Mouse (Mus musculus) frontal cortex, adult 2 months (tissue): ENCODE results near the gene Pip5k1a. TPM values are rescaled to one million over a fixed set of nuclear protein-coding genes. Genes with fewer than 3 reads are reported as not detected.
A peak's percentile ranks its signal among the peaks of the same experiment; 100 is the strongest.
"Not testable (repeated sequence)": the region's sequence is repeated elsewhere in the genome, so short reads cannot be mapped to it uniquely, and the experiment has no call there.

Experiments used
- DNase-seq, 2 experiments: peaks; one replicate each; pipeline ENCODE4 v3.0.0; 2022; ENCODE audit warnings: low spot score in 1 of 2; ENCODE audit errors: extremely low spot score in 1 of 2
- polyA plus RNA-seq: library from polyadenylated mRNA; depleted of rRNA; stranded (reverse); fragments of >200 nt; gene quantifications from 2 replicates; pipeline ENCODE4 v1.2.3, GENCODE M21; 2012; rRNA removed

Pip5k1a gene
- polyA plus RNA-seq: 41.6 and 42.0 TPM in 2 replicates

DNA sequence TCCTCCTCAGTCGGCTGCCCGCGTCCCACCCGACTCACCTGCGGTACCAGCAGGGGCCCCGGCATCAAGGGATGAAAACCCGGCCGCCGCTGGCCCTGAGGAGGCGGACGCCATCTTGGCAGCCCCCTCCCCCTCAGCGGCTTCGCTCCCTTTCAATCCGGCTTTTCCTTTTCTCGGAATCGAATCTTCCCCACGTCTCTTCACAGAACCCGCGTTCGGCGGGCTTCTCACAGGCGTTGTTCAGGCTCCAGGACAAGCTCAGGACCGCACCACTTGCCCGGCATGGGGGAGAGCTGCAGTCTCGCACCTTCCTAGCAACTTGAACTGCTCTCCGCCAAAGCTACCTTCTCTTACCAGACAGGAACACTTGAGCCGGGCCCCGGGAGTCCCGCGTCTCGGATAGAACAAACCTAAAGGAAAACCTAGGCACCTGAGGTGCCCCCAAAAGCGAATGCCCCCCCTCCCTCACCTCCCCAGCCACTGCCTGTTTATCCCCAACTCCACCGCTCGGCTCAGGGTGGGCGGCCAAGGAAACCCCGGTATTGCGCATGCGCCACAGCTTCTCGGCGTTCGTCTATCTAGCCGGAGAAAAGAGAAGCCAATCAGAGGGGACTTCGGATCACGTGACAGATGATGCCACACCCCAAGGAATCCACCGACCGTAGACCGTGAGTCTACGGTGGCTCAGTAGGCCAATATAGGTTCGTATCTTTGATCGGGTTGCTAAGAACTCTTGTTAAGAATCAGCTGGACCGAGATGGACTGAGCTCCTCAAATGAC, at the start of gene Pip5k1a:
Pip5k1a (minus strand) TSS at position 593 of the 780 bp plus-strand sequence.
- peak; percentile 95 to 99 for DNase-seq

DNA sequence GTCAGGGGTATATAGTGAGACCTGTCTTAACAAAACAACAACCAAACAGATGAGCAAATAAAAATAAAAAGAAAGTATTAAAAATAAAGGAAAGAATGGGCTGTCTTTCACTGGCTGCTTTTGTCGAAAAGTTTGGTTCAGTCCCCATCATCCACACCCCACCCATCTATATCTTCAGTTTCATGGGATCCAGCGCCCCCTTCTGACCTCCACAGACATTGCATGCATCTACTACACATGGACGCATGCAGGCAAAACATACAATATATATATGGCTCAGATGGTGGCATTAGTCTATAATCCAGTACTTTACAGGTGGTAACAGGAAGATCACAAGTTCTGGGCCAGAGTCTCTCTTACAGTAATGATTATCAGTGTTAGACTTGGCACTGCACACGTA, 47.1 kb upstream of the Pip5k1a start:
- peak in 1 of 2 experiments; percentile 56 for DNase-seq

DNA sequence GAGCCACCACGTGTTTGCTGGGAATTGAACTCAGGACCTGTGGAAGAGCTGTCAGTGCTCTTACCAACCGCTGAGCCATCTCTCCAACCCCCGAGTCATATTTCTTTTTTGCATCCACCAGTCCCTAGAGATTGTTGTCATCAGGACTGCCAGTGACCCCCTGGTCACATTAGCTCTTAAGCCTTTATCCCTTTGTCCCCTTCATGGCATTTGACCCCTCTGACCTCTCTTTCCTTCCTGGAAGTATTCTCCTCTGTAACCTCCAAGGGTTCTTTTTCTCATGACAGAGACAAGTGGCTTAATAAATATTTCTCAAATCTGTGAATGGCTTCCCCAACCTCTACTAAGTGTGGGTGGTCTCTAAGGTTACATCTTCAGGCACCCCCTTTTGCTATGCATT, 41.2 kb upstream of the Pip5k1a start:
- DNase-seq: no peak

DNA sequence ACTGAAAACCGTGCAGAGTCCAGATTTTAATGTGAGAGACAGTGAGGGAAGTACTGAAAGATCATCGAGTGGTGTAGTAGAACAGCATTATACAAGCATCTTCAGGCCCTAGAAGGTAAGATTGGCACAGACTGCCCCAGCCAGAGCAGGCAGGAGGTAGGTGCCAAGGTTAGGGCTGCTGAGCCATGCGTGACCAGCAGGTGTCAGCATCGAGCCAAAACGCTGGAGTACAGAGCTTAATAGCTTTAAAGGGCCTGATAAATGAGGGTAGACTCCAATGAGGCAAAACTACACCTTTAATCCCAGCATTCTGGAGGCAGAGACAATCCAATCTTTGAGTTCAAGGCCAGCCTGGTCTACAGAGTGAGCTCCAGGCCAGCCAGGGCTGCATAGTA, 35.9 kb upstream of the Pip5k1a start:
- DNase-seq: peak; percentile 58 to 94

DNA sequence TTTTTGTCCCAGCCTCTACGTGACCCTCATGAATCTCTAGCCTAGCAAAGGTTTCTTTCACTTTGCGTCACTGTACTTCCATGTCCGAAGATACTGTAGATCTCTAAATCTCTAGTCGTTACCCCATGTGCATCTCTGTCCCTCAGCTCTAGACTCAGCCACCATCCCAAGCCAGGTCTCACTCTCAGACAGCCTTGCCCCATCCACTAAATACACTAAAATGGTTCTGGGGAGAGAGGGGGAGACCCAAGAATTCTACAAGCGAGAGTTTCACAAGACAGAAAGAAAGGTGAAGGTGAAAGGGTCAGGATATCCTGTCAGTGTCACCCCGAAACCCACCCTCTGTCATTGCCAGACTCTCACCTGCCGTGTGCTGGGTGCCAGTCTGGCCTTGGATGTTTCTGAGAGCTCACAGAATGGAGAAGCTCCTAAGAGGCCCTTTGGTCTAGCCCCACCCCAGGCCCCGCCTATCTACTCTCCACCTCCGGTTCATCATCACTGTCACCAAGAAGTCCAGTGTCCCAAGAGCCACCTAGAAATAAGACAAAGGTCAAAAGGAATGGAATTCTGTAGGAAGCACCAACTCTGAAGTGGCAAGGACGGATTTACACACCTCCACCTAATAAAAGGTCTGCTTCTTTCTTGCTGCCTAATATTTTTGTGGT, 35.4 kb upstream of the Pip5k1a start, which contains the start of gene Tnfaip8l2:
Tnfaip8l2 (minus strand) TSS at position 409 of the 665 bp plus-strand sequence.
- peak in 1 of 2 experiments; percentile 22 for DNase-seq

DNA sequence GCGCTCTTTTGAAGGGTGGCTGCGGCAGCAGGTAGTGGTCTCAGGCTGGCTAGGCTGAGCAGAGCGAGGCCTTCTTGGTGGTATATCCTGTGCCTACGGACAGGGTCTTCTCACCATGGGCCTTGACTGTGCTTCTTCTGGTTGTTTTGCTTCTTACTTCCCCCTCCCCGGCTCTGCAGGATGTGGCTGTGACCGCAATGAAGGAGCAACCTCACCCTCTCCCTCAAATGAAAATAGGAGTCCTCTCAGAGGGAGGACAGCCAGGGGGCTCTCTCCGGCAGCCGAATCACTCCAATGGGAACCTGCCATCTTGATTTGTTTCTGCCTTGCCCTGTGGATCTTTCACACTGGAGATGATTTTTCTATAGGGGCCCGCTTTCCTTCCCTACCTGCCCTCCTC, 34.7 kb upstream of the Pip5k1a start:
- DNase-seq: peak in 1 of 2 experiments; percentile 16

DNA sequence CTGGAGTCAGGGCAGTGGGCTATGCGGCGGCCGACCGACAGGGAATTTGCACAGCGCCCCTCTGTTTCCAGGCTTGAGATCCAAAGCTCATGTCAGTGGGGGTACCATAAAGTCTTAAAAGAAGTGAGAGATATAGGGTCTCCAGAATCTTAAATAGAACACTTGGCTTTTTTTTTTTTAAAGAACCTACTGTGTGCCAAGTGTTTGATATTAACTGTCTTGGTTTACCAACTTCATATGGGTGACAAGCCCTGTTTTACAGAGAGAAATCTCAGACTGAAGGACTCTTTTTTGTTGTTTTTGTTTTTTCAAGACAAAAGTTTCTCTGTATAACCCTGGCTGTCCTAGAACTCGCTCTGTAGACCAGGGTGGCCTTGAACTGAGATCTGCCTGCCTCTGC, 34.1 kb upstream of the Pip5k1a start:
- no peak for DNase-seq

DNA sequence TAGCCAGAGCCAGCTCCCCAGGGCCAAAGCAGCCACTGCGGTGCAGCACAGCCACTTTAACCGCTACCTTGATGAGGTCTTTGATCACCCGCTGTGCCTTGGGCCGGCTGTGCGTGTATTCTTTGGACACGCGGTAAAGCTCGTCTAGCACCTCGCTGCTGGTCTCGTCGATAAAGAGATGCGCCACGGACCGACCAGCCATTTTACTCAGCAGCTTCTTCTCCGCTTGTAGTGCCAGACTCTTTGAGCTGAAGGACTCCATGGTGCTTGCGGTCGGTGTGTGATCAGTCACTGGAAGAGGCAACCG, 33.5 kb upstream of the Pip5k1a start:
- no peak for DNase-seq

DNA sequence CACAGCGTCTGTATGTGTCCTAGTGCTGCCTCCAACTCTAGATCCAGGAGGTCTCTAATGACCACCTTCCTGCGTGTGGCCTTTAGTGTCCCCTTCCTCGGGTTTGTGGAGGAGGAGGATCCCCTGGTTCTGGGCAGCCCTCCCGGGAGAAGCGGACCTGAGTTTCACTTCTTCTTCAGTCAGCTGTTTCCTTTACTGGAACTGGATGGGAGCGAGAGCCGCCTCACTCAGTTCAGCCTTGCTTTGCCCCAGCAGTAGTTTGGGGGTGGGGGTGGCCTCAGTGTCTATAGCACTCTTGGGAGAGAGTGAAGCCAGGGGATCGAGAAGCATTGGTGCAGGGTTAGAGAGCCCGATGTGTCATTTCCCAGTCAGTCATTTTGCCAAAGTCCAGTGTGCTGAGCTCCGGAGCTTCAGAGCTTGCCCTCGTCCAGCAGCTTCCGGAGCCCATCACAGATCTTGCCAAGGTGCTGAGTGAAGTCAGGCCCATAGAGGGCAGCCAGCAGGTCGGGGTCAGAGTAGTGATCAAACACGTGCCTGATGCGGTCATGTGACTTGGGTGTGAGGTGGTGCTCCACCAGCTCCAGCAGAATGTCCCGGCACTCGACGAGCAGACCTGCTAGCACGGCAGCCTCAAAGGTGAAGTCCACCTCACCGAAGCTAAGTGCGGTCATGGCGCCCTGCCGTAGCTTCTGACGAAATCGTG, 33.0 kb upstream of the Pip5k1a start:
- DNase-seq: peak in 1 of 2 experiments; percentile 9

DNA sequence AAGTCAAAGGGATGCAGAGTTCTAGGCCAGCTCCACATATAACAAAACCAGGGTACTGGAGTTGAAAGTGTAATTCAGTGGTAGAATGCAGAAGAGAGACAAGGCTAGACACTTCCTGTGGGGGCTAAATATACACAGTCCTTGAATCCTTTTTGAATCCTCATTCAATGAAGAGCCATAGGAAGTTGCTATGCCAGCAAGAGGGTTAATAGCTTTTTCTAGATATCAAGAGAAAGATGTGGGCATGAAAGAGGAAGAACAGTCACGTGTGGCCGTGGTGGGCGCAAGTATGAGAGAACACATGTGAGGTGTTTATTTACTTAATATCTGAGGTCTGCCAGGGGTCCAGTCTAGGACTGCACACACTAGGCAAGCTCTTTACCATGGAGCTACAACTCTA, 29.6 kb upstream of the Pip5k1a start:
- no peak for DNase-seq

DNA sequence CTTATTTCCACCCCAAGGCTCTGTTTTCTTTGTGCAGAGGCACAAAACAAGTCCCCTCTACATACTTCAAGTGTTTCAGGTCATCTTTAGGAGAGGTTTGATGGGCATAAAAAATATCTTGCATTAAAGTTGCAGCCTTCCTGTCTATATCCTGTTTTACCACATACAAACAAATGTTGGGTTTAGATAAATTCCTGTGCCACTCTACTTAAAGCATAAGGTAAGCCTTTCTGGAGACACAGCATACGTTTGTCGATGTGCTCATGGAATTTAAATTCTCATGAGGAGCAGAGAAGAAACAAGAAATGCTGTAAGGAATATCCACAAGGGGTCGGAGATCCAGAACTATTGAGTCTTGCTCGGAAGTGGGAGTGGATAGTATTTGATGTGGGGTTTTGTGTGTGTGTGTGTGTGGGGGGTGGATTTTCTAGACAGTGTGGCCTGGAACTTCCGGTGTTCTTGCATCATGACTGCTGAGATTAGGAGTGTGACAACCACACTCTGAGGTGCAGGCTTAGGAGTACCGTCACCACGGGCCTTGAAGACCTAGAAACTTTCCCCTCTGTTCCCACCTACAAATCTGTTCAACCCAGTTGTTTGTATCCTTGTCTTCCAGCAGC, 28.8 kb upstream of the Pip5k1a start:
- DNase-seq: no peak

DNA sequence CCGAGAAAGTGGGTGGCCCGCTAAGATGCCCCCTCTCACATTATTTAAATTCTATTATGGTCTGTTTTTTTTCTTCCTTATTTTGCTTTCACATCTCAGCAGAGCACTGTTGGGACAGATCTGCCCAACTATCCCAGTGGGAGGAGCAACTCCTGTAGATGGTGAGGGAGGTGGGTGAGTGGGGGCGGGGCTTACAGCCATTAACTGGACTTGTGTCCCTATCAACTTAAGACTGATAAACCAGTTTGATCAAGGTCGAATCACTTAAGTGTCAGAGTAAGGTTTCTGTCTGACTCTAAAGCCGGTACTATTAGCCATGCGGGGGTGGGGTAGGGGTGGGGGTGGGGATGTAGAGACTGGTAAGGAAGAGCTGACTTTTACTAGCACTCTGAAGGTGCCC, 28.3 kb upstream of the Pip5k1a start:
- peak in 1 of 2 experiments; percentile 56 for DNase-seq

DNA sequence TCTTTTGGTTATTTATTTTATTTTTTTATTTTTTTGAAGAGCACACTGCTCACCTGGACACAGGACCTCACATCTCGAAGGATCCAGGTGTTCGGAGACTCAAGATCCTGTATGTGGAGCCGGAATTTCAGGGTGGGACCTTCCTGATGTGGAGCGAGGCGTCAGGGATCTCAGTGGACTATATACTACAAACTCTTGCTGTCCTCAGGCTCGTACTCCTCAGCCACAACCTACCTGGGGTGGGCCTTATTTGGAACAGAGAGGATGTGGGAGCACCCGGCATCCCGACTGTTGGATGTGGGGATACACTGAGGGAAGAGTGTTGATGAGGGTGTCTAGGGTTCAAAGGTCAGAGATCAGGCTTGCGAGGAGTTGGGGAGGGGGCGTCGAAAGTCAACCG, 27.4 kb upstream of the Pip5k1a start:
- DNase-seq: not testable (repeated sequence)

DNA sequence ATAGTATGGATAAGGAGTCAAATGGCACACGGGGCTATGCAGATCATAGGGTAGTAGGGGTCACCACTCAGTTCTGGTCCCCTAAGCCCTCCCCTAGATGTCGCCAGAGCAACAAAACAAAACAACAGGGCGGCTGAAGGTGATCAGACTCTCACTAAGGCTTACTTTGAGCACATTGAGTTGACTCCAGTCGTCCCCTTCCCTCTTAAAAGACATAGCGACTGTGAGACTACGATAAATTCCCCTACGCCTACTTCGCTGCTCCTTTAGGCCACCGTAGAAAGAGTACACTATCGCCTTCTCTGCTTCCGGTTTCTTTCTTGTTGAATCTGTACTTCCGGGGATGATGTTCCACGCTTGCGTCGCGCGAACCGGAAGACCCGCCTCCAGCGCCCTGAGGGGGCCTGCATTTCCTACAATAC, 27.0 kb upstream of the Pip5k1a start, which contains the start of the genes Scnm1 and Lysmd1:
Scnm1 (minus strand) TSS at position 332 of the 422 bp plus-strand sequence.
Lysmd1 (plus strand) TSS at position 409 of the 422 bp plus-strand sequence.
- DNase-seq: peak; percentile 91 to 95

DNA sequence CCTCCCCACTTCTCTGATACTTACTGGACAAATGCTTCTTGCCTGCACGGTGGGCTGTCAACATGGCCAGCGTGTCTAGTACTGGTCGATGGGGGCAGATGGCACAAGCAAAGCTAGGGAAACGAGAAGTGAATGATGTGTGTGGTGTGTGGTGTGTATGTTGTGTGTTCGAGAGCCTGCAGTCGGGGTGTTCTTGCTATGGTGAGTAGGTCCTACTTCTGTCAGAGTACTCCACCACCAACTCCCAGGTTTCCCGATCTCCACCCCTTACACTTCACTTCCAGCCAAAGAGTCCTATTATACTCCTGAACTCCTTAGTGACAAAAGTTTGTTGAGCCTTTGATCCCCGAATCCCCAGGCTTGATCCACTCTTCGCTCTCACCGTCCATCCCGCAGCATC, 26.4 kb upstream of the Pip5k1a start:
- no peak for DNase-seq

DNA sequence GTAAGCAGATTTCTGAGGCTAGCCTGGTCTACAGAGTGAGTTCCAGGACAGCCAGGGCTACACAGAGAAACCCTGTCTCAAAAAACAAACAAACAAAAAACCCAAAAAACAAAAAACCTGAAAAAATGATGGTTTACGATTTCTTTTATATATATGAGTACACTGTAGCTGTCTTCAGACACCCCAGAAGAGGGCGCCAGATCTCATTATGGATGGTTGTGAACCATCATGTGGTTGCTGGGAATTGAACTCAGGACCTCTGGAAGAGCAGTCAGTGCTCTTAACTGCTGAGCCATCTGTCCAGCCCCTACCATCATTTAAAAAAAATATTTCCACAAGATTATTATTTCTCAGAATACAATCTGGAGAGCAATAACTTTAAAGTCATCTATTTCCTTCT, 25.7 kb upstream of the Pip5k1a start:
- DNase-seq: not testable (repeated sequence)

DNA sequence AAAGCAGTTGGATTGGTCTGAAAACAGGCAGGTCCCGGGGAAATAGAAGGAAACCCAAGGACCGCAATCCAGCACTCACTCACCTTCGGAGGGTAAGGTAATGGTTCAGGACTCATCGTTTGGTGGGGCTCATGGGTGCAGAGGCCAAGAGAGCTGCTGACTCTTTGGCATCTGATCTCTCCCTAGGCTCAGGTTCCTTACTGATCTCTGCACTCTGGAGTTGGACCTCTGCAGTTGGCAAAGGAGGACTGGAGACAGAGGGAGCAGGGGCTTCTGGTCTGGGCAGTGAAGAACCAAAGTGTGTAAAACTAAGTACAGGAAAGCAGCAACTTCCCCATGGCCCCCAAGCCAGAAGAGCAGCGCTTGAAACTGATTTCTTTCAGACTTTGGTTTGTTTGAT, 23.4 kb upstream of the Pip5k1a start:
- no peak for DNase-seq

DNA sequence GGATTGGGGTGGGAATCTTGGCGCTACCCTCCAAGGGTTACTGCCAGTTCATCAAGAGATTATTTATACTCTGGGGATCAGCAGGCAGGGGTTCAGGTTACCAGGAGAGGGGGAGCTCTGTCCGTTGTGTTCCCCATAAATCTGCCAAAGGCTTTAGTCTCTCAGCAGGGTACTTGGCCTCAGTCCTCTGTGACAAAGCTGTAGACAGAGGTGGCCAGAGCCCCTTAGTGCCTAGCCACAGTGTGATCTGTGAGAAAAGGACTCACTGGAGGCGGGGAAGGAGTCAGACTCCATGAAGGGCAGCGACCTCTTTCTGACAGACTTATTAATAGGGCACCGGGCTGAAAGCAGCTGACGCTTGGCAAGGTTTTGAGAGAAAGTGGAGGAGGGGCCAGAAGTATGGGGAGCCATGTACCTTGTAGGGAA, 22.5 kb upstream of the Pip5k1a start:
- DNase-seq: no peak

DNA sequence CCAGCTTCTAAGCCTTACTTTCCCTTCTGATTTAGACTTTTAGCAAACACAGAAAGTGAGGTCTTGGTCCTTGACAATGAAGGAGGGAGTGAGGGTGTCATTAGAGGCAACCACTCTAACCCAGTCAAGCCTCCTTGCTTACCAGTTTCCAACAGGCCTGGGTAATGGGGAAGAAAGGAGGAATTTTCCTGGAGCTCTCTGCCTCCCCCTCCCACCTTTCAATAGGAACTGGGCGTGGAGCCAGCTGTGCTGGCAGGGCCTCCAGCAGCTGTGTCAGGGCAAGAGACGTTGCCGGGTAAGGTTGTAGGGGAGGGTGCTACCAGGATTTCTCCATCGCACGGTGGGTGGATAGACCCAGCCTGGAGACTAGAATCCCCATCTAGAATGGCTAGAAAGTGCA, 18.2 kb upstream of the Pip5k1a start:
- peak in 1 of 2 experiments; percentile 55 for DNase-seq

DNA sequence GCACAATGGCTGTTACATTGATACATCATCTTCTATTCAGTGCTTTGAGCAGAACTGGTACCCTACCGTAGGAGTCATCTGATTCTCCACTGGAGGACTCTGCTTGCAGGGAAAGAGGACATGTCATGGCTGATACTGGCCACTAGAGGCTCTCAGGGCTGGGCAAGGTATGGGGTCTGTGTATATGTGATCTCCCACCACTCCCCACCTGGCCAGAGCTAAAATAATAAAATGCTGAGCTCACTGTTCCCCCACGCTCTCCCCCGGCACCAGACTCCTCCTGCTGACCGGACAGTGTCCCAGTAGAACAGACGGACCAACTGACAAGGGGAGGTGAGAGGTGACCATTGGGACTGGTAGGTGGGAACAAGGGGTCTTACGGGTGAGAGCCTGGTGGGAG, 17.5 kb upstream of the Pip5k1a start, which contains the start of gene Tmod4:
Tmod4 (plus strand) TSS at position 231 of the 400 bp plus-strand sequence.
- DNase-seq: no peak

DNA sequence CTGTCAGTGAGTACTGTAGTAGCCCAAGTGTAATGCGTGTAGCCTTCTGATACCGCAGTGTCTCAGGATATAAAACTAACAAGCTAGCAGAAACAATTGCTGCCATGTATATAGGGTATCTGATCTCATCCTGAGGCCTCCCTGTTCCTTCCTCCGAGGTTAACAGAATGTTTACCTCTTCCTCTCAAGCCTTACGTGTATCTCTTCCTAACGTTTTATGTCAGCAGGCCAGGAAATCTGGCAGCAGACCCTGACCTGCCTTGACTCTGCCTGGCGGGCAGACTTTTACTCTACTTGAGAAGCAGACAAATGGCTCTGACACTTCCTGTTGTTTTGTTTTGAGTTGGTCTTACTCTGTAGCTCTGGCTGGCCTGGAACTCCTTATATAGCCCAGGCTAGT, 14.8 kb upstream of the Pip5k1a start:
- DNase-seq: no peak
